Mouse (Mus musculus): ENCODE data around the gene Pip5k1b.

Pip5k1b gene

DNA sequence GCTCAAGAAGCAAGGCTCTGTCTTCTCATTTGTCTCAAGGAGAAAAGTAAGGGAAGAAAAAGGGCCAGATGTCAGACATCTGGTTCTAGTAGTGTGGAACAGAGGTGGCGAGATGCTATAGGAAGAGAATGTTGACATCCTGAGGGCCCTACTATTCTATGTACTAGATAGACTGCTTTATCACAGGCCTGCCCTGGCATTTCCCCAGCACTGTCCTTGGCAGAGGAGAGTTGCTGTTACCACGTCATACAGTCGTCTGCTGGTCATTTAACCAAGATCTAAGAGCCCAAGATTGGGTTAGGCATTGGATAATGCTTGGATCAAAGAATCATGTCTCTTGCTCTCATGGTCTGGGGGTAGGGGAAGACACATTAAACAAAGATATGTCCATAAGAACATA lies 151.0 kb downstream of the Pip5k1b start:
- DNase-seq = no peak

DNA sequence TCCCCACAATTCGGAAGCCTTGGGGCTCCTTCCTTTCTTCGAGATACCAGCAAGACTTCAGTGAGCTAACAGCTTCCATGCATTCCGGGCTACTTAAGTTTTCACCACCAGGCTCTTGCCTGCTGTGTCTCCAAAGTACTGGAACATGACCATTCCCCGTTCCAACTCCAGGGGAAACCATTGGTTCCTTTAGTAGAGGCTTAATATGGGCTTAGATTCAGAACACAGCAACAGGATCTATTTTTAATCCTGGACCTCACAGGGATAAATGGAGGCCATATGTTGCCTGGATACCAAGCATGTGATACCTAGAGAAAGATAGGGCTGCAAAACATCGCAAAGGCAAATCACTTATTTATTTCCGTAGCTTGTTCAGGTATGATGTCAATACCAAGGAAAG lies 152.4 kb downstream of the Pip5k1b start:
- no peak for DNase-seq

DNA sequence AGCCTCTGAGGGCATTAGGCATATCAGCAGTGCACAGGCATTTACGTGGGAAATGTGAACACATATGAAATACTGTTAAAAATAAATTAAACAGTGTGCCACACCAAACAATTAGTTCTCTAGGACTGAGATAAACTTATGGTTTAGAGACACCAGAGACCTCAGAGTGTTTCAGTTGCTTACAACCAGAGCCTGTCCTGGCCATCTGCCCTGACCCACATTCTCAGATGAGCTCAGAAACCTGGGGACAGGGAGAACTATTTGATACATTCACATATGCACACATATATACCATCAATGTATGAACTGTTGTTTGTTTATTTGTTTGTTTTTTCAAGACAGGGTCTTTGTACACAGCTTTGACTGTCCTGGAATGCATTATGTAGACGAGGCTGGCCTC lies 161.8 kb downstream of the Pip5k1b start:
- DNase-seq = no peak

DNA sequence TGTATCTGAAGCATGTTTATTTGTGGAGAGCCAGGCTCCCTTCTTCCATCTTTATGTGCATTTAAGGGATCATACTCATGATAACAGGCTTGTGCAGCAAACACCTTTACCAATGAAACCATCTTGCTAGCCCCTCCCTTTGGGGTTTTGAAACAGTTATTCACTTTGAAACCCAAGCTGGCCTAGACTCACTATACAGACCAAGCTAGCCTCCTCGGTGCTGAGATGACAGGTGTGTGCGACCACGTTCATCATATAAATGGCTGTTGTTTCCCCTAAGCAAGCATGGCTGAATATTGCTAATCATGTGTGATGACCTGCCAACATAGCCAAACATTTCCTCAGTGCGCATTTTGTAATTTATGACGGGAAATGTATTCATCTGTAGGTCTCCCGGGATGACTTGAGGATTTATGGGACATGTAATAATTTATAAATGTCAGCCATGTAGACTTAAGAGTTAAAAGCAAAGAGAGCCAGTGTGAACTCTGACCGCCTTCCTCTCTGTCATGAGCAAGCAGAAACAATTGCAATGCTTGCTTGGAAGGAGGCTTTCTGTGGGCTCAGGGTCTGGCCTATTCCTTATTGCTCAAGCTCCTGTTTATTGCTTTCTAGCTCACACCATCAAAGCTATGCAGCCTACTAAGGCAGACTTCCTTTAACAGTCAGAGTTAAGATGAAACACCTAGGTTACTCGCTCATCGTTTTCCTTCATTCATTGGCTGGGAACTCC lies 164.0 kb downstream of the Pip5k1b start:
- no peak for DNase-seq

DNA sequence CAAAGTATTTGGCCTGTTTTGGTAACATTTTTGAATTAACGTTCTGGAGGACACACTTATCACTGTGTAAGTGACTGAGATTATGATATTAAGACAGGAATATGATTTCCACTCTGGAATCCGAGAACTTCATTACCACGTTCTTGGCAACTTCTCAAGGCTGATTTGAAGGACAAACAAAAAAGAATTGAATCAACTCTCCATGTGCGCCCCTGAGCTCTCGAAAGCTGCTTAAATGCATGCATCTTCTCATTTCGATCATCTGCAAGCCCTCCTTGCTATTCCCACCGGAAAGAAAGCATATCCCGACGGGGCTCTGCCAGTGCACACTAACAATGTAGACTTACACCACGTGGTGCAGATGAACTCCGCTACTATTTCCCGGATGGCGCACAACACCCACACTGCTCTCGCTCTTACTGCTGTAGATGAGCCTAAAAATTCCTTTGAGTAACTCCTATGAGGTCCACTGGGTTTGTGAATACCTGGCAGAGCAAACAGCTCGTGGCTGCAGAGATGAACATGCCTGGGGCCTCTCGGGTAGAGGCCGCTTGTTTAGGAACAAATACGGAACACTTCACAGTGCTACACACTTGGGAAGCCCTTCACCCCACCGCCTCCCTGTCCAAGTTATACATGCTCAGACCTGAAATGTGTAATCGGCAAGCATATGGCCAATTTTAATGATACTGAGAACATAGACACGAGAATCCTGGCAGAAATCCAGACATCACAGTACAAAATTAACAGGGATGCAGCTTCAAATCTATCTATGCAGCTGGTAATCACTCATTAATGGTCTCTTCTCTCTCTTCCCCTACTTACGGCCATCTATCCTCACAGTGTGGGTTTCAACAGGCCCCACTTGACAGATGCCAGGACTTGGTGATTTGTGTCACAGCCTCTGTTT lies 168.5 kb downstream of the Pip5k1b start:
- no peak for DNase-seq

DNA sequence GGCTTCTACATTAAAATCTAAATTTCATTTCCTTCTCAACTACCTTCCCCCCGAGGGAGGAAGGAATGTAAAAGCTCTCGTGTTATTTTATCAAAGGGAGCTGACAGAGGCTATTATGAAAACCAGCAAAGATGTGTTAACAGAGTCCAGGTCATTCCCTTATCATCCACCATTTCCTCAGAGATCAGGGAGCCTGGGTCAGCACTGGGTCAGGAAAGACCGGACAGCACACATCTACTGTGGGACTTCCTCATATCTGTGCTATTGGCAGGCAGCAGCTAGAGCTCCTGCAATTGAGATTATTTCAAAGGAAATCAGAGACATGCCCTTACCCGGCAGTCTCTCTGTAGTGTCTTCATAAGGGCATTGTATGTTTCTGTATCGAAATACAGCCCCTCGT lies 177.2 kb downstream of the Pip5k1b start:
- no peak for DNase-seq

DNA sequence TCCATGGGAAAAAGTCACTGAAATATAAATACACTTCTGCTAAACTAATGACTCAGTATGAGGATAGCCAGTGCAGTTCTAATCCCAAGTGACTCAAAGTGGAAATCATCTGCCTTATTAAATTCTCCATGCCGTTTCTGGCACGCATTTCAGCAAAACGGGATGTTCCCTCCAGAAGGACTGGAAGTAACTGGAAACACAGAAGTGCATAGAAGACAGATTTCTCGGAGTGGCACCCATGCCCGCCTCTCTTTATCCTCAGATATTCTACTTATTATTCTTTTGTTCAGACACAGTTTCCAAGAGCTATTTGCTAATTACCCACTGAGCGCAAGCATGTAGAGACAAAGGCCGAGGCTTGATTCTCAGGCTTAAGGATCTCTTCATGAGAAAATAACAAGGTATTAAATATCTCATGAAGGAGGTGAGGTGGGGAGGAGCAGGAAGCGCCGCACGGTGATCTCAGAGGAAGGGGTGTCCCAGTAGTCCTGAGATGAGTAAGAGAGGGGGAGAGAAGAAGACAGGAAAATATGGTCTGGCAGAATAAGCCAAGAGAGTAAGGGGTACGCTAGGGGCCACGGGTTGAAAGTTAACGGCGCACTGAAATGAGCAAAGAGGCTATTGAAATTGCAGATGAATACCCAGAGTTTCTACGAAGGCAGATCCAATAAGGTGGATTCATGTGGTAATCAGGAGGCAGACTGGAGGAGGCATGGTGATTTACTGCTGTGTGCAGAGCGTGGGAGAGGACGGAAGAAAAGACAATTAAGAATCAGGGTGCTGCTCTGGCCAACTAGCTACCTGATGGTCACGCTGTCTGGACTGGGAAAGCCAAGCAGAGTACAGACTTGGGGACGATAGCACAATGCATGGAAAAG lies 183.7 kb downstream of the Pip5k1b start:
- no peak for DNase-seq

DNA sequence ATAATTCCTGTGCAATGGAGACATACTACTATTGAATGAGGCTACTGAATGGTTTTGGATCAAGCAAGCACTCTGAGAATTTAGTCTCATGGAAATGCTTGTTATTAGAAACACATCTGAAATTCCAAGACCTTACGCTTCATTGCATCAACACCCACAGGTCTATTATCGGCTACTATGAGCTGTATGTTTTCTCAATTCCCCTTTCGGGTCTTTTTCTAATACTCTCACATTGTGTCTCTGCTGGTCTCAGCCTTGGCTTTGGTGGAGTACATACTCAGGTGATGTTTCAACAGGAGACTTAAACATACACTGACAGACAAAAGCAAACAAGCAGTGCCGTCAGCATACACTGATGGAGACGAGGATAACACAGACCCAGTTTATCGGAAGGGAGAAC lies 187.3 kb downstream of the Pip5k1b start:
- DNase-seq = no peak

DNA sequence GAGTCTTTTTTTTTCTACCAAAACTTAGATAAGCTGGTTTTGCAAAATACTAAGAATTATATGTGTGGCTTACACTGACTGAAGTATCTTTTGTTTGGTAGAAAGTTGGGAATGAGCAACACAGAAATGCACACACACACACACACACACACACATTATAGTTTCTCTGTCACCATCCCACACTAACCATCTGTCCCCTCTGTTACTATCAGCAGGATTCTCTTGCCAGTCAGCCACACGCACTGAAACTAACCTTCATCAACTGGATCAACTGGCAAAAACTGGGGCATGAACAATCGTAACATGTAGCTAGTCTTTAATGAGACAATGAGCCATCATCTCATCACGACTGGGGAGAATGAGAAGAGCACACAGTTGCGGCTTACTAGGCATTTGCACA lies 187.9 kb downstream of the Pip5k1b start:
- no peak for DNase-seq

DNA sequence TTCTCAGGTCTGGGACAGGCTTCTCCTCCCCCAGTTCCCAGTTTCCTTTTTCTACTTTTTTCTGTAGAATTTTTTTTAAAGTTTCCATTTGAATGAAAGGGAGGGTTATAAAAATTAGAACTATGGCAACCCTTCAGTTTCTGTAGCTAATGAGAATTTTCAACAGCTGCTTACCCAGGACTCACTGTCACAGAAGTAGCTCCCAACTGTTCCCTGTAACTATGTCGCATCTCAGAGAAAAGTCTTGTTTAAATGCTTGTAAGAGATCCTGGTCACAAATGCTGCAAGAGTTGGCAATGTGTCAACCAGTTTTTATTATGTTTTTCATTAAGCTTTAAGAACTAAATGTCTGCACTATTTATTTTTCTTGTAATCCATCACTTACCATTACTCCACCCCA lies 188.9 kb downstream of the Pip5k1b start:
- no peak for DNase-seq

DNA sequence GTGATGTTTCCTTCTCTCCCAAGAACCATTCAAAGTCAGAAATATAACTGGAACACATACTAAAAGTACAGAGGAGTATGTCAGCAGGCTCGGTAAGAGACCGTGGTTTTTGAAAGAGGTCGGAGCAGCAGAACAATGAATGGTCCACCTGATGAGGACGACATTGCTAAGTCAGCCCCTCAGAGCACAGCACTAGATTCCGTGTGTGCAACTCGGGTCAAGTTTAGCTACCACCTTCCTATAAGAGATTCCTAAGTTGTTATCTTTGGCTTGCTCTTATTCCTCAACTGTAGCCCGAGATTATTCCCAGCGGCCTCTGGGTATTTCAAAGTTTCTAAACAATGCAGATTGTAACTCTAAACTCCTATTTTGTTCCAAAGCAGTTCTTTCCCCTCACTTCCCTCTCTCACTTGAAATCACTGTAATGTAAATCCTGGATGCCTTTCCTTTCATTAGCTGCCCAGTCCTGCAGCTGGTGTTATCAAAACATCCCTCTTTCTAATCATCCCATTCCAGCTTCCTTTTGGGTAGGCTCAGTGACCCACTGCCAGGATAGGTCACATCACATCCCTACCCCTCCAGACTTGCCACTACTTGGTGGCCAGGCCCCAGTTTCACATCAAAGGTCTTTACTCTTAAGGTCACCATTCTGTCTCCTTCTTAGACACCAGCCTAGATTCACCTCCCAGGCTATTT lies 192.9 kb downstream of the Pip5k1b start:
- DNase-seq = no peak

DNA sequence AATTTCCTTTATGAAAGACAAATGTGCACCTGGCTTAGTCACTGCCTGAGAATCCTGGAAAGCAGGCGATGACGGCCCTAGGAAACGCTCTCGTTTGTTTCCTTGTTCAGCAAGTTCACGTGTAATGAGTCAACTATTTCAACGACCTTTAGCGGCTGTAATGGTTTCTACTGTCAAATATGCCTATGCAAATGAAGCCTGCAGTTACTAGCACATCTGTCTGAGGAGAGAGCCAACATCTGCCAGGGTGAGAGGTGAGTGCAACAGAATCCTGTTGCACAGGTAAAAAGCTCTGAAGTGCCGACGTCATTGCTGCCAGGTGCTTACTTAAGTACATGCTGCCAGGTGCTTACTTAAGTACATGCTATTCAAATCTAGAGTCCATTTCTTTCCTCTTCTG lies 196.4 kb downstream of the Pip5k1b start:
- DNase-seq = no peak

DNA sequence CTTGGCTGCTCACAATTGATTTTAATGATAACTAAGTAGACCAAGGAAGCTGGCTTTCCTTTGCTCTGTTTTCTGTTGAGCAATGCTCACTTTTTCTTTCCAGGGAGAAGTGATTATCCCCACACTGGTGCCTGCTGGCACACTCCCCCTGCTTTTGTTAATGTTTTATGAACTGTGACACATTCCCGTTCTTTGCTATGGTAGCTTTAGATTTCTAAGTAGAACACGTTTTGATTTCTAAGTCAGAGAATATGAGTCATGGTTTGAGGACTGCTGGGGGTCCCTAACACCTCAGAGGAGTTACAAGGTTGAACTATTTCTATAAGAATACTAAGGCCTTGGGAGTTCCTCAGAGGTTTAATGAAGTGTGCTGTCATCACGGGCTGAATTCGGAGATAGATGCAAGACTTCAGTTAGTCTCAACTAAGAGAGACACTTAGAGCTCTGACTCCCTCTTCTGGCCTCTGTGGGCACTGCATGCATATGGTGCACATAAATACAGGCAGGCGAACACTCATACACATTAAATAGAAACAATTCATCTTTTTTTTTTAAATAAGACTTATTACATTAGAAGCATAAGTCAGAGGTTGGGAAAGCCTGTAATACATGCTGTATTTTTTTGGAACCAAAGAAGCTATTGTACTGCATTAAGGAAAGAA lies 203.2 kb downstream of the Pip5k1b start:
- DNase-seq = no peak

DNA sequence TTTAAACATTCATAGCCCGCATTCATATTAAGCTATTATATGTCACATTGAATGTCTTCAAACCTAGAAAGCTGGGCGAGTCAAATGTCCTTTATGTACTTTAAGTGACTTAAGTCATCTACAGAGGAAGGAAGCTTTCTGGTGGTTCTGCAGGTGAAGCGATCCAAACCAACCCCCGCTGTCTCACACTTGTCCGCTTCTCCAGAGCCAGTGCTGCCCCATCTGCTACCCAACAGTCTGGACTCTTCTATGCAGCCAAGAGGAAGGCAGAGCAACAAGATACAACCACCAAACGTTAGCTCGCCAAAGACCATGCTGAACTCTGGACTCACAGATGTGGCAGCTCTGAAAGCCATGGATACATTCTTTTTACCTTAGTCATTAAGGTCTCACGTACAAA lies 211.2 kb downstream of the Pip5k1b start:
- no peak for DNase-seq

DNA sequence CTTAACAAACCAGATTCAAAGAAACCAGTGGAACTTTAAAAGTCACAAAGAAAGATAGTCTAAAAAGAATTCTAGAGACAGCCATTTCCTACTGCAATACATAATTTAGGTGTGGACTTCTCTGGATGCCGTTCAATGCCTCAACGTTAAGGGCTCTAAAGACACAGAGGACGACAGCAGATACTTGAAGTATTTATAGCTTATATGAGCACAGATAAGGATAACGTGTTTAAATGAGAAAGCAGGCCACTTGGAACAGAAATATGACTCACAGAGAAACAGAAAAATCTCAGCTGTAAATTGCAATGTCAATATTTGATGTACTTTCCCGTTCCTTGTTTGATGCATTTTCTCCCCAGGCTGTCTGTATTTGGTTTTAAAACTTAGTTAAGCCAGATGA lies 212.9 kb downstream of the Pip5k1b start:
- DNase-seq = no peak

DNA sequence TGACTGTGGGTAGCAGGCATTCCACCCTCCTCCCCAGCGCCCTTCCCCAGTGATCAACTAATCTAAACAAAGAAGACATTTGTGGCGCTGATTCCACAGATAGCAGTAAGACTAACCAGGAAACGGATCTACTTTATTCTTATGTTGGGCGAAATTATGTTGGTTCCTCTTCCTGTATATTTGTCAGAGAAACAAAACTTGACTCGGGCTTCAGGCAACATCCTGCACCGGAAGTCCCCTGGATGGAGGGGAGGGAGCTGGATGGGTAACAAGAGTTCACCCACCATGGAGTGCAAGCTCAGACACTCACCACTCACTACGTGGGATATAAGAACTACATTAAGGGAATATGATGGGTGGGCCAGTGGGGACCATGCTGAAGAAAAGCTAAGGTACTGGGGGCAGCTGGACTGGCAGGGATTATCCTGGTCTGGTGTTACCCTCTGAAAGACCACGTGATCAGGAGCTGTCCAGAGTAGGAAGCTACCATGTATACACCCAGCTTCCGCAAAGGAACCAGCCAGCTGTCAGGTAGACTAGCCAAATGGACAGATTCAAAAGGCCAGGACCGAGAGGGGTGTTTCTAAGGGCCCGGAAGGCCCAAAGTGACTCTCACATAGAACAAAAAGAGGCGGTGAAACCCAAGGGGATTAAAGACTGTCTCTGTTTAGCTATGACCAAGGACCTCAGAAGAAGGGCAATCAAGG lies 219.1 kb downstream of the Pip5k1b start:
- peak; percentile 15 to 34 for DNase-seq

DNA sequence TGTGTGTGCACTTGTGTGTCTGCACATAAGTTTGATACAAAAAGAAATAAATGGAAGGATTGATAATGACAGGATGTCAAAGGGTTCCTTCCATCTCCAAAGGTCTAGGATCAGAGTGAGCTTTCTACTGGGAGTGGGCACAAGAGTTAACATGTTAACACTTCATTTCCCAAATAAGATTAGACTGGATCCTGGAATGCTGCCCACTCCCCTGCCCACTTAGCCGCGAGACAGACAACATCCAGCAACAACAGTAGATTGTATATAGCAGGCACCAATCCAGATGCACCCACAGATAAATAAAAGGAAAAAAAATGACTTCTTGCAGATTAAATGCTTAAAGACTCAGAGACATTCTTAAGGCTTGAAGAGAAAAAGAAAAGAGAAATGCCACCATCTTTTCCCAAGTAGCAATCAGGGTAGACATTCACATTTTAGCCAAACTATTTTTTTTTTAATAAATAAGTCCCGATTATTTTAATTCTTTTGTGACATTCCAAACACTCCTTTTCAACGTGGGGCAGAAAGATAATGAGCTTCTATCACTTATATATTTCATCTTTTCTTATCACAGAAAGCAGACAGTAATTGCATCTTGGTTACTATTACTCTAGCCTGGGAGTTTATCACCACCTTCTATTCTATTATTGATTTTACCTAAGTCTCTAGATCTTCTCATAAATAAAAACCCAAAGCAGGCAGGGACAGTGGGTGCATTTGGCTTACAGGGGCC lies 219.9 kb downstream of the Pip5k1b start:
- DNase-seq = no peak

DNA sequence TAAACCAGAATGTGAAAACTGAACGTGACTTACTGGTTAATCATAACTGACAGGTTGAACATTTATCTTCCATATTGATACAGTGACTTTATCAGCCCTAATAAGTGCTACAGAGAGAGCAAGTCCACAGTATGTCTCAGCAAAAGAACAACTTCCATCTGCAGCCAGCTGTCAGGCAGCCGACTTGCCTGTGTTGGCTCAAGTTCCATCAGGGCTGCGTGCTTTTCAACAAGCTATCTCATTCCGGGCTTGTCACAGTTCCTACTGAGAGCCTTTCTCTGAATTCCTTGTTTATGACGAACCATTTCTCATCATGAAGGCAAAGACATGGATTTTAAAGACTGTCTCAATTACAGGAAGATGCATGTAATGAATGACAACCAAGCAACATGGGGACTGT lies 222.7 kb downstream of the Pip5k1b start:
- peak; percentile 29 to 67 for DNase-seq

DNA sequence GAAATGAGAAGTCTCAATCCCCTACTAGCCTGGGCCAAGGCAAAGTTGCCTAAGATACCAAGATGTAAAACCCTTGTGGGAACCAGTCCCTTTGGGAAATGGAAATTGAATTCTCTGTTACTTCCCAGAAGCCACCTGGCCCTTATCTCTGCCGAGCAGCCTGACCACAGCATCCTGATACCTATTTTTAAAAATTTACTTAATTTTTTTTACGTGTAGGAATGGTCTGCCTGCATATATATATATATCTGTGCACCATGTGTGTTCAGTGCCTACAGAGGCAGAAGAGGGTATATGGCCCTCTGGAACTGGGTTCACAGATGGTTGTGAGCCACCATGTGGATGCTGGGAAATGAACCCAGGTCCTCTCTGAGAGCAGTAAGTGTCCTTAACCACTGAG lies 224.4 kb downstream of the Pip5k1b start:
- no peak for DNase-seq

DNA sequence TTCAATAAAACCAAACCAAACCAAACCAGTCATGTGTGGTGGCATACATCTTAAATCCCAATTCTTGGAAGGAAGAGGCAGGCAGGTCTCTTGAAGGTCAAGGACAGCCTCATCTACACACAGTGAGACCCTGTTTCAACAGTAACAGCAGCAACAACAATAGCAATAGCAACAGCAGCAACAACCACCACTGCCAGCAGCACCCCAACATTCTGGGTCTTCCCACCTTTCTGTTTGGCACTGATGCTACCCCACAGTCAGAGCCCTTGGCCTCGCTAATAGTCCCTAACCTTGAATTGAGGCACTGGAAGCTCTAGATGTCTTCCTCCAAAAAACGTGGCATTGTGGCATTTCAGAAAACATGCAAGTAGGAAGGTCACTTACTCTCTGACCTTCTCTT lies 225.3 kb downstream of the Pip5k1b start:
- no peak for DNase-seq

DNA sequence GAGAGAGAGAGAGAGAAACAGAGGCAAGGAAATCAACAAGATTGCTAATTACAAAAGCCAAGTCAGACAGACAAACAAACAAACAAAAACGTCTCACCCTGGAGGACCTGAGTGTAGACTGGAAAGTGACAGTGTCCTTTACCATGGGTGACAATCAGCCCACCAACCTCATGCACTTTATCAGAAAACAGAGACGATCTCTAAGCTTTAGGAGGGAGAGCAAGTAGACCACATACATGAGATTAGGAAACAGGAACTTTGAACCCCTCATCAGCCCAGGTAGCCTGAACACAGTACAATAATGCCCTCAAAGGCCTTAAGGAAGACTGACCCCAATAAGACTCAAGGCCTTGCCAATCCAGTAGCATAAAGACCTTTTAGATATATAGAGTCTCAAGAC lies 227.8 kb downstream of the Pip5k1b start:
- DNase-seq = no peak

All from lung, postnatal 4 days (tissue).